In genomic region chr7:34230116-34230515, GRCm38 (mm10) we compare ENCODE assay signal across 8 mouse cellular contexts. TPM values are rescaled to one million over a fixed set of nuclear protein-coding genes. Genes with fewer than 3 reads are reported as not detected.
A peak's percentile ranks its signal among the peaks of the same experiment; 100 is the strongest.
DNase-seq lines count a peak whose midpoint lies in the region; ATAC-seq and TF ChIP-seq lines count a peak whose summit lies in the region.

TSS of gene Gpi1 (minus strand) at chr7:34230336.

- peak; percentile 58 for ATAC-seq in hindbrain, postnatal 0 days

- DNase-seq in adrenal gland, adult 18-20 months (ENCODE audit: low spot score in 2 of 2) = peak; percentile 79 to 83
- DNase-seq in gastrocnemius, adult 8-10 months (ENCODE audit: low spot score in 2 of 2) = peak; percentile 45 to 75
- peak; percentile 91 for DNase-seq in hindbrain, postnatal 0 days (ENCODE audit: low spot score)
- DNase-seq in left cerebral cortex, adult 8-10 months (ENCODE audit: low spot score in 2 of 2) = peak; percentile 54 to 65
- DNase-seq in right cerebral cortex, adult 2 months (ENCODE audit: low spot score in 2 of 2) = peak; percentile 73
- peak; percentile 71 to 77 for DNase-seq in urinary bladder, postnatal 36 days (ENCODE audit: low spot score in 2 of 2)

- TF ChIP-seq CTCF in cortical plate, adult 2 months (IDR thresholded peaks at IDR 0.05; ENCODE audit: extremely low read depth, insufficient read depth, low read length) = no peak
- TF ChIP-seq CTCF in hindbrain, postnatal 0 days (IDR thresholded peaks at IDR 0.05; ENCODE audit: low read depth) = peak; percentile 56

- no peaks in the 10 kb centered on the region for H3K27me3 ChIP-seq in hindbrain, postnatal 0 days (ENCODE audit: insufficient read depth, low read length)
- H3K27me3 ChIP-seq in megakaryocyte, embryonic 14.5 days (replicated peaks) = no peaks in the 10 kb centered on the region

- H3K9ac ChIP-seq in hindbrain, postnatal 0 days (replicated peaks; ENCODE audit: low read length) = peak within 1 kb of the TSS; percentile 58

- no peaks in the 10 kb centered on the region for H3K9me3 ChIP-seq in hindbrain, postnatal 0 days (ENCODE audit: low read length)
- H3K9me3 ChIP-seq in megakaryocyte, embryonic 14.5 days = no peaks in the 10 kb centered on the region

- peaks cover 18% of the 10 kb centered on the region for H3K4me1 ChIP-seq in cortical plate, adult 2 months (ENCODE audit: control insufficient read depth, insufficient read depth, low read length)
- H3K4me1 ChIP-seq in hindbrain, postnatal 0 days (ENCODE audit: insufficient read depth, low read length) = peaks cover 12% of the 10 kb centered on the region
- H3K4me1 ChIP-seq in megakaryocyte, embryonic 14.5 days = peaks cover 85% of the 10 kb centered on the region

- TF ChIP-seq POLR2A in cortical plate, adult 2 months (IDR thresholded peaks at IDR 0.05; ENCODE audit: extremely low read depth, insufficient read depth, low read length) = peak; percentile 85

- H3K4me2 ChIP-seq in hindbrain, postnatal 0 days (ENCODE audit: low read depth, low read length) = peak within 1 kb of the TSS; percentile 85

- H3K27ac ChIP-seq in cortical plate, adult 2 months (ENCODE audit: insufficient read depth, low read length) = peak within 1 kb of the TSS; percentile 78
- H3K27ac ChIP-seq in hindbrain, postnatal 0 days = peak within 1 kb of the TSS; percentile 80

- WGBS in hindbrain, postnatal 0 days = 3% methylated on average over 39 of the region's 39 CpGs

- peak within 1 kb of the TSS; percentile 73 for H3K4me3 ChIP-seq in cortical plate, adult 2 months (ENCODE audit: insufficient read depth, low read length)
- peak within 1 kb of the TSS; percentile 74 for H3K4me3 ChIP-seq in hindbrain, postnatal 0 days (ENCODE audit: low read length)
- peak within 1 kb of the TSS; percentile 95 for H3K4me3 ChIP-seq in megakaryocyte, embryonic 14.5 days (replicated peaks)

- peaks cover 25% of the 10 kb centered on the region for H3K36me3 ChIP-seq in hindbrain, postnatal 0 days (ENCODE audit: insufficient read depth, low read length)
- H3K36me3 ChIP-seq in megakaryocyte, embryonic 14.5 days (replicated peaks; ENCODE audit: low read length) = peaks cover 40% of the 10 kb centered on the region

RNA-seq across cellular contexts. Expression of gene Gpi1, which starts in this region (rescaled TPM):
- total RNA-seq in adrenal gland, adult 18-20 months (2021) = 100 to 1,000 TPM; 397 to 651 TPM
- 708 and 714 TPM in 2 replicates for polyA plus RNA-seq in cortical plate, adult 2 months (2012; rRNA removed)
- 1,000 to 10,000 TPM in 2 of 4 experiments, 100 to 1,000 TPM in 2; 941 to 1,057 (median 993) TPM for total RNA-seq in gastrocnemius, adult 8-10 months (2022)
- total RNA-seq in hindbrain, postnatal 0 days (2014; rRNA removed) = 389 and 393 TPM in 2 replicates
- polyA plus RNA-seq in hindbrain, postnatal 0 days (2015; fragmentation: Nextera tagmentation; extraction: Ambion mirVana) = 413 and 448 TPM in 2 replicates
- 100 to 1,000 TPM; 683 to 742 (median 696) TPM for total RNA-seq in left cerebral cortex, adult 8-10 months (2022)
- polyA plus RNA-seq in megakaryocyte, embryonic 14.5 days (2012; ENCODE audit: insufficient read depth, low replicate concordance) = 1,962 and 3,728 TPM in 2 replicates

Comparison
In these comparisons a context has a peak if more than half of its experiments do, and no peak if none do; other contexts are left out.
1. Peak in every context shown above with its lines: DNase-seq, ATAC-seq, H3K4me3 ChIP-seq and H3K27ac ChIP-seq.